Mouse (Mus musculus) lung, postnatal 0 days (tissue): ENCODE data around the gene Acaca. TPM values are rescaled to one million over a fixed set of nuclear protein-coding genes. Genes with fewer than 3 reads are reported as not detected.
A peak's percentile ranks its signal among the peaks of the same experiment; 100 is the strongest.

Experiments used
- ATAC-seq: fragments of 200-750 bp; cut with Nextera tagmentation; 2 replicates; pipeline ENCODE4 v1.8.0; 2017; ENCODE audit warnings: moderate library complexity
- DNase-seq: peaks from one replicate; pipeline ENCODE4 v3.0.0-alpha.2; 2016; ENCODE audit warnings: low spot score
- H3K27ac ChIP-seq: fragments of 300-500 bp; sonication (generic); 2 replicates; pipeline ENCODE4 v1.5.1; 2014; ENCODE audit warnings: antibody characterized with exemption, mild to moderate bottlenecking, low read length, mixed read lengths
- H3K27me3 ChIP-seq: fragments of 300-500 bp; sonication (generic); replicated peaks from 2 replicates; pipeline ENCODE4 v1.6.1; 2014; ENCODE audit warnings: low read length, mixed read lengths; ENCODE audit not compliant: insufficient read depth
- H3K36me3 ChIP-seq: fragments of 300-500 bp; sonication (generic); 2 replicates; pipeline ENCODE4 v1.6.1; 2014; ENCODE audit warnings: low read length, mixed read lengths; ENCODE audit not compliant: insufficient read depth
- H3K4me1 ChIP-seq: fragments of 300-500 bp; sonication (generic); 2 replicates; pipeline ENCODE4 v1.6.1; 2014; ENCODE audit warnings: antibody characterized with exemption, low read depth, low read length, mixed read lengths; ENCODE audit not compliant: insufficient read depth
- H3K4me2 ChIP-seq: fragments of 300-500 bp; sonication (generic); replicated peaks from 2 replicates; pipeline ENCODE4 v1.6.1; 2014; ENCODE audit warnings: low read depth, mild to moderate bottlenecking, low read length, moderate library complexity, mixed read lengths
- H3K4me3 ChIP-seq: fragments of 300-500 bp; sonication (generic); 2 replicates; pipeline ENCODE4 v1.5.1; 2014; ENCODE audit warnings: low read depth, low read length
- H3K9ac ChIP-seq: fragments of 300-500 bp; sonication (generic); replicated peaks from 2 replicates; pipeline ENCODE4 v1.6.1; 2014; ENCODE audit warnings: low read depth, mild to moderate bottlenecking
- H3K9me3 ChIP-seq: fragments of 300-500 bp; sonication (generic); 2 replicates; pipeline ENCODE4 v1.6.1; 2016; ENCODE audit warnings: low read length, mixed read lengths
- CTCF ChIP-seq: IDR thresholded peaks from 2 replicates; pipeline ENCODE4 v1.5.1; 2016; ENCODE audit warnings: antibody characterized with exemption, mild to moderate bottlenecking
- EP300 ChIP-seq: IDR thresholded peaks from 2 replicates; pipeline ENCODE4 v1.6.1; 2016; ENCODE audit warnings: antibody characterized with exemption, mild to moderate bottlenecking, control low read depth
- WGBS: fragments of 180-500 bp; shearing (Covaris S2); extraction: QIAGEN DNeasy Blood & Tissue Kit; methylation state at CpG from one replicate; pipeline ENCODE4 v1.1.7; 2014; 5-methylcytosine and 5-hydroxymethylcytosine counted together
- polyA plus RNA-seq: library from polyadenylated mRNA; unstranded; fragments of >200 nt; fragmentation: Nextera tagmentation; extraction: Ambion mirVana; gene quantifications from 2 replicates; pipeline ENCODE4 v1.2.1, GENCODE M21; 2015

The Acaca gene
- polyA plus RNA-seq, 1 experiment from 2014 or later, result 6.5 TPM

GRCm38 (mm10) chr11:84116221-84116620 lies 13.3 kb upstream of the Acaca start:
- Histone ChIP-seq H3K36me3 (peaks cover 2% of the 10 kb centered on the region; the same call in 1 of the 2 replicates), H3K27me3 (no peaks in the 10 kb centered on the region), H3K4me2 (no peak overlapping the region), H3K4me1 (no peaks in the 10 kb centered on the region), H3K9ac (no peak overlapping the region), H3K4me3 (no peak overlapping the region), H3K9me3 (no peaks in the 10 kb centered on the region), H3K27ac (no peak overlapping the region)
- DNase-seq (no peak), ATAC-seq (no peak)
- WGBS, result 60% methylated on average over 2 of the region's 2 CpGs
- TF ChIP-seq EP300 (no peak), CTCF (peak; percentile 52)

GRCm38 (mm10) chr11:84117431-84117830 lies 12.0 kb upstream of the Acaca start:
- H3K4me3 ChIP-seq, result no peak overlapping the region
- H3K36me3 ChIP-seq, result peaks cover 2% of the 10 kb centered on the region; the same call in 1 of the 2 replicates
- DNase-seq (no peak), ATAC-seq (no peak)
- no peak for TF ChIP-seq EP300
- TF ChIP-seq CTCF, result no peak
- H3K9me3 ChIP-seq, result no peaks in the 10 kb centered on the region
- no peaks in the 10 kb centered on the region for H3K4me1 ChIP-seq
- no peak overlapping the region for H3K4me2 ChIP-seq
- no peaks in the 10 kb centered on the region for H3K27me3 ChIP-seq
- no peak overlapping the region for H3K27ac ChIP-seq
- WGBS, result 83% methylated on average over 4 of the region's 4 CpGs
- no peak overlapping the region for H3K9ac ChIP-seq

- H3K9me3 ChIP-seq, result no peaks in the 10 kb centered on the region
- H3K4me3 ChIP-seq, result no peak overlapping the region
- no peaks in the 10 kb centered on the region for H3K4me1 ChIP-seq
- H3K27ac ChIP-seq, result peak overlapping the region; percentile 51; the same call in 1 of the 2 replicates
- no peak for TF ChIP-seq EP300
- TF ChIP-seq CTCF, result no peak
- DNase-seq (no peak), ATAC-seq (peak; percentile 44; the same call in 1 of the 2 replicates)
- no peaks in the 10 kb centered on the region for H3K27me3 ChIP-seq
- no peak overlapping the region for H3K4me2 ChIP-seq
- H3K36me3 ChIP-seq, result peaks cover 14% of the 10 kb centered on the region
- H3K9ac ChIP-seq, result no peak overlapping the region
- WGBS, result 53% methylated on average over 12 of the region's 12 CpGs
Observed at GRCm38 (mm10) chr11:84121051-84121956, 8.2 kb upstream of the Acaca start.

DNA sequence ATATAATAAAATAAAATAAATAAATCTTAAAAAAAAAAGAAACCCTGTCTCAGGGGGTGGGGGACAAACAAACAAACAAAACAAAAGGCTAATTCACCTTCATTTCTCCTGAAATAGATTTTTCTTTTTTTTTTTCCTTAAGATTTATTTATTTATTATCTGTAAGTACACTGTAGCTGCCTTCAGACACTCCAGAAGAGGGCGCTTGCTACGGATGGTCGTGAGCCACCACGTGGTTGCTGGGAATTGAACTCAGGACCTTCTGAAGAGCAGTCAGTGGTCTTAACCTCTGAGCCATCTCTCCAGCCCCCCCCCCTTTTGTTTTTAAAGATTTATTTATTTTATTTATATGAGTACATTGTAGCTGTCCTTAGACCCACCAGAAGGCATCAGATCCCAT lies 1.5 kb upstream of the Acaca start:
- ATAC-seq (no peak), DNase-seq (no peak)
- Histone ChIP-seq H3K4me3 (no peak overlapping the region), H3K4me1 (no peaks in the 10 kb centered on the region; the same call in 1 of the 2 replicates), H3K27ac (no peak overlapping the region), H3K9me3 (no peaks in the 10 kb centered on the region), H3K9ac (no peak overlapping the region), H3K27me3 (no peaks in the 10 kb centered on the region), H3K4me2 (no peak overlapping the region), H3K36me3 (peaks cover 12% of the 10 kb centered on the region; the same call in 1 of the 2 replicates)
- 71% methylated on average over 4 of the region's 4 CpGs for WGBS
- TF ChIP-seq EP300 (no peak), CTCF (peak; percentile 28; the same call in 1 of the 2 replicates)

- ATAC-seq, result peak; percentile 1; the same call in 1 of the 2 replicates
- peak overlapping the region; percentile 81 for H3K4me3 ChIP-seq
- H3K36me3 ChIP-seq, result peaks cover 12% of the 10 kb centered on the region; the same call in 1 of the 2 replicates
- H3K27ac ChIP-seq, result no peak overlapping the region
- no peak for DNase-seq
- WGBS, result 8% methylated on average over 11 of the region's 11 CpGs
- TF ChIP-seq EP300 (no peak), CTCF (no peak)
- no peaks in the 10 kb centered on the region for H3K27me3 ChIP-seq
- H3K9ac ChIP-seq, result 0 out of 2 replicates have a peak overlapping the region, but pooled peaks have one; percentile 16
- peak overlapping the region; percentile 75 for H3K4me2 ChIP-seq
- H3K9me3 ChIP-seq, result no peaks in the 10 kb centered on the region
- H3K4me1 ChIP-seq, result no peaks in the 10 kb centered on the region; the same call in 1 of the 2 replicates
Observed at GRCm38 (mm10) chr11:84129799-84130185, 320 bp downstream of the Acaca start.

DNA sequence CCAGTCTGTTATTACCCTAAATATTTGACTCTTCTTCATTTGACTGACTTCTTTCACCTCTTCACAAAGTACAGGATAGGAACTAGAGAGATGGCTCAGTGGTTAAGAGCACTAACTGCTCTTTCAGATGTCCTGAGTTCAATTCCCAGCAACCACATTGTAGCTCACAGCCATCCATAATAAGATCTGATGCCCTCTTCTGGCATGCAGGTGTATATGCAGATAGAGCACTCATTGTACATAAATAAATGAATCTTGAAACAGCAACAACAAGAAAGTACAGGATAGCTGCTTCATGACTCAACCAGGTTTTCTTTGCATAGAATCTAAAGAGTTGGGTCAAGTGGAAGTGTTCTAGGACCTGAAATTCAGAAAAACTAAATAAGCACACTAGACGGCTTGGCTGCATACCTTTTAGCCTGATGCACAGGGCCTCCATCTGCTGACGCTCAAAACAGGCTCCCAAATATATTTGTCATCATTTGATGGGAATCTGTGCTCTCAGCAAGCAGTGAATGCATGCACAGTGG lies 4.9 kb downstream of the Acaca start:
- ATAC-seq (peak; percentile 55; the same call in 1 of the 2 replicates), DNase-seq (peak; percentile 39)
- H3K9ac ChIP-seq, result no peak overlapping the region
- no peak overlapping the region for H3K4me2 ChIP-seq
- H3K27me3 ChIP-seq, result no peaks in the 10 kb centered on the region
- H3K36me3 ChIP-seq, result no peaks in the 10 kb centered on the region
- no peaks in the 10 kb centered on the region; the same call in 1 of the 2 replicates for H3K4me1 ChIP-seq
- H3K27ac ChIP-seq, result no peak overlapping the region
- no peaks in the 10 kb centered on the region for H3K9me3 ChIP-seq
- WGBS, result 66% methylated on average over 2 of the region's 2 CpGs
- TF ChIP-seq EP300 (peak; percentile 71), CTCF (peak; percentile 60)
- H3K4me3 ChIP-seq, result no peak overlapping the region
